Mouse (Mus musculus) intestine, embryonic 15.5 days (tissue): Measurements from ENCODE around the gene Gstm3. TPM values are rescaled to one million over a fixed set of nuclear protein-coding genes. Genes with fewer than 3 reads are reported as not detected.
"Not testable (repeated sequence)": the region's sequence is repeated elsewhere in the genome, so short reads cannot be mapped to it uniquely, and the experiment has no call there.

Experiments used
- ATAC-seq: fragments of 200-750 bp; cut with Nextera tagmentation; 2 replicates; pipeline ENCODE4 v1.8.0; 2017; ENCODE audit warnings: moderate TSS enrichment, moderate library complexity
- H3K27ac ChIP-seq: fragments of 300-500 bp; sonication (generic); 2 replicates; pipeline ENCODE4 v1.5.1; 2015; ENCODE audit warnings: mild to moderate bottlenecking, inconsistent platforms
- H3K27me3 ChIP-seq: fragments of 300-500 bp; sonication (generic); replicated peaks from 2 replicates; pipeline ENCODE4 v1.6.1; 2015; ENCODE audit warnings: inconsistent platforms
- H3K36me3 ChIP-seq: fragments of 300-500 bp; sonication (generic); 2 replicates; pipeline ENCODE4 v1.6.1; 2015; ENCODE audit warnings: inconsistent platforms
- H3K4me1 ChIP-seq: fragments of 300-500 bp; sonication (generic); replicated peaks from 2 replicates; pipeline ENCODE4 v1.6.1; 2015; ENCODE audit warnings: inconsistent platforms
- H3K4me2 ChIP-seq: fragments of 300-500 bp; sonication (generic); replicated peaks from 2 replicates; pipeline ENCODE4 v1.6.1; 2015; ENCODE audit warnings: mild to moderate bottlenecking, inconsistent platforms
- H3K4me3 ChIP-seq: fragments of 300-500 bp; sonication (generic); replicated peaks from 2 replicates; pipeline ENCODE4 v1.5.1; 2015; ENCODE audit warnings: inconsistent platforms
- H3K9ac ChIP-seq: fragments of 300-500 bp; sonication (generic); 2 replicates; pipeline ENCODE4 v1.6.1; 2015; ENCODE audit warnings: inconsistent platforms
- H3K9me3 ChIP-seq: fragments of 300-500 bp; sonication (generic); 2 replicates; pipeline ENCODE4 v1.6.1; 2016; ENCODE audit warnings: inconsistent platforms
- WGBS: fragments of 180-500 bp; shearing (Covaris S2); methylation state at CpG from one replicate; pipeline ENCODE4 v1.1.7; 2015; 5-methylcytosine and 5-hydroxymethylcytosine counted together
- polyA plus RNA-seq: library from polyadenylated mRNA; unstranded; fragments of >200 nt; fragmentation: Nextera tagmentation; extraction: Ambion mirVana; gene quantifications from 2 replicates; pipeline ENCODE4 v1.2.1, GENCODE M21; 2015

The Gstm3 gene
- polyA plus RNA-seq, 1 experiment from 2014 or later = 153 TPM

DNA sequence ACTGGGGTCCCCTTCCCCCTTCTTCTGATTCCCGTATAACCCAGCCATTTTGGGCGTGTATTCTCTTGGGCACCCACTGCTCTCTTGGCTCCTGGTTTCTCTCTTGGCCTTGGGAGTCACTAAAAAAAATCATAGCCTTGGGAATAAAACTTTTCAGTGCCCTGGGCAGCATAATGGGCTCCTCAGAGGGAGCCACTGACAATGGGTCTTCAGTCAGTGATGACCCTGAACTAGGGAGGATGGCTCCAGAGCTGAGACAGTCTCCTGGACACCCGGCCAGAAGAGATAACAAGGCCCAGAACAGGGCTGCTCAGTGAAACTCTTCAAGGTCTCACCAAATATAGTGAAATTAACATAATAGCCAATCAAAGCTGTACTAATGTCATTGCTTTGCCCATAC is 29.5 kb upstream of the Gstm3 start:
- no peaks in the 10 kb centered on the region for H3K36me3 ChIP-seq
- no peaks in the 10 kb centered on the region for H3K9me3 ChIP-seq
- H3K4me2 ChIP-seq = no peak overlapping the region
- H3K4me1 ChIP-seq = no peaks in the 10 kb centered on the region
- H3K9ac ChIP-seq = no peak overlapping the region
- H3K27me3 ChIP-seq = no peaks in the 10 kb centered on the region
- 80% methylated on average over 3 of the region's 3 CpGs for WGBS
- no peak for ATAC-seq
- no peak overlapping the region for H3K4me3 ChIP-seq
- H3K27ac ChIP-seq = no peak overlapping the region

DNA sequence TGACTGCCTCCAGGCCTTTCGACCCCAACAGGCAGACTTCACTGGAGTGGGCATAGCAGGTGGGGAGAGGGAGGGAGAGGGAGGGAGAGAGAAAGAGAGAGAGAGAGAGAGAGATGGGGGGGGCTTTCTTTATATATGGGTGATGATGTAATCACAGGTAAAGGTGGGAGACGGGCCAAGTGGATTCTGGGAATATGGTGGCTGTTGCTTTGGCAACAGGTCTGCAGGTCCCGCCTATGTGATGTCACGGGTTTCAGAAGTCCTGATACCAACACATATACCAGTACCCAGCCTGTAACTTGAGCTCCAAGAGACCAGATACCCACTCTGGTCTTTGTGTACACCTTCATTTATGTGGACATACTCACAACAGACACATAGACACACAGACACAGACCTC is 27.5 kb upstream of the Gstm3 start:
- Histone ChIP-seq H3K4me2 (no peak overlapping the region), H3K27me3 (no peaks in the 10 kb centered on the region), H3K4me3 (no peak overlapping the region), H3K9ac (no peak overlapping the region), H3K27ac (no peak overlapping the region), H3K4me1 (no peaks in the 10 kb centered on the region), H3K36me3 (no peaks in the 10 kb centered on the region), H3K9me3 (no peaks in the 10 kb centered on the region)
- ATAC-seq = no peak
- WGBS = 92% methylated on average over 4 of the region's 4 CpGs

DNA sequence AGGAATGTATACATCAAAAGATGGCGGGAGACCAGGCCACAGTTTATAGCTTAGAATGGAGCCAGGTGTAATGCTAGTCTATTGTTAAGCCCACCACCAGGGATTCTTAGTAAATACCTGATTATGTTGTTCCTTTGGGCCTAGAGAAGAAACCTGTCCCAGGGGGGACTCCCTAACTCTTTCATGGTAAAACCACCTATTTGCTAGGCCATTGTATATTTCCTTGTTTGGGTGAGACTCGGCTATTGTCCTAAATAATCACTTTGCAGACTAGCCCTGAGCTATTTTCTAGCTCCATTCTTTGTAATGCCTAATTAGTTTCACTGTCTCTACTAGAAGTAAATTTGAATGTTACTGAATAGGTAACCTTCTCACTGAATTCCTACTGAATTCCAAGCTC is 26.9 kb upstream of the Gstm3 start:
- not testable (repeated sequence) for H3K27ac ChIP-seq, H3K4me3 ChIP-seq, H3K36me3 ChIP-seq, H3K9ac ChIP-seq, H3K4me1 ChIP-seq, H3K9me3 ChIP-seq, H3K27me3 ChIP-seq, H3K4me2 ChIP-seq, ATAC-seq
- 91% methylated on average over 2 of the region's 2 CpGs for WGBS

DNA sequence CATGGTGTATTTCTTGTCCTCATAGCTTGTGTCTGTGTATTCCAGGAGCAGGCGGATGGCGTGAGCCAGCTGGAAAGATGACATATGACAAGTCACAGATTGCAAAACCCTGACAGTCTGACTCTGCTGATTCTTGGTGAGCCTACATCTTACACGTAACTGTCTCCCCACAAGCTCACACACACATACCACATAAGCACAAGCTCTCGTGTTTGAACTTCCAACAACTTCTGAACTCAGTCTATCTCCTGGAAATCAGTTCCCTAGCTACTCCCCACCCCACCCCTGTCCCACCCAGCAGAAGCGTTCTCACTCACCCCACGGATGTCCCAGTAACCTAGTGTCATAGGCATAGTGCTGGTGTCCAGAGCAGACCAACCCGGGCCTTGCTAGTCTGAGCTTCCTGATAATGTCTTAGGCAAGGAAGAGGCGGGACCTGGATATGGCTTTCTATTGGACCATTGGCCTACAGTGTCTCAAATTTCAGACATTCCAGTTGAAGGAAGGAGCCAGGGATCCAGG is 17.0 kb upstream of the Gstm3 start, which contains the start of gene Gstm2:
Gene Gstm2 (minus strand): TSS at position 413 of the 522 bp plus-strand sequence.
- Histone ChIP-seq H3K36me3 (no peaks in the 10 kb centered on the region), H3K4me2 (peak within 1 kb of the TSS; percentile 54), H3K27me3 (no peaks in the 10 kb centered on the region), H3K4me3 (peak within 1 kb of the TSS; percentile 32), H3K9me3 (no peaks in the 10 kb centered on the region), H3K4me1 (peaks cover 15% of the 10 kb centered on the region), H3K27ac (peak within 1 kb of the TSS; percentile 74), H3K9ac (no peak within 1 kb of the TSS)
- peak; percentile 98 for ATAC-seq
- 22% methylated on average over 8 of the region's 8 CpGs for WGBS

DNA sequence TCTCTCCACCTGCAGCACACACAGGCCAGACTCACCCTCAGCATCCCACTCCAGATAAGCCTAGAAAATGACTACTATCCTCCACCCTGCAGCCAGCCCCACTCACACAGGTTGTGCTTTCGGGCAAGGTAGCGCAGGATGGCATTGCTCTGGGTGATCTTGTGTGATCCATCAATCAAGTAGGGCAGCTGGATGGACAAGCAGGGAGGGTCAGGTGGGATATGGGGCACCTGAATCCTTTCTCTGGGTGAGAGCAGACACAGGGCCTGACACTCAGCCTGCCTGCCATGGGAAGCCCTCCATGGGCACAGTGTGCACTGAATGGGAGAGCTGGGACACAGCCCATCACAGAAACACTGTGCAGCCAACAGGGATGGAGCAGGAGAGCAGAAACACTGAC is 16.1 kb upstream of the Gstm3 start:
- Histone ChIP-seq H3K27ac (peak overlapping the region; percentile 32; the same call in 1 of the 2 replicates), H3K4me2 (peak overlapping the region; percentile 54), H3K4me1 (peaks cover 15% of the 10 kb centered on the region)
- H3K9ac ChIP-seq, H3K4me3 ChIP-seq, H3K36me3 ChIP-seq, H3K27me3 ChIP-seq, ATAC-seq, H3K9me3 ChIP-seq: not testable (repeated sequence)
- WGBS = 90% methylated on average over 2 of the region's 2 CpGs

DNA sequence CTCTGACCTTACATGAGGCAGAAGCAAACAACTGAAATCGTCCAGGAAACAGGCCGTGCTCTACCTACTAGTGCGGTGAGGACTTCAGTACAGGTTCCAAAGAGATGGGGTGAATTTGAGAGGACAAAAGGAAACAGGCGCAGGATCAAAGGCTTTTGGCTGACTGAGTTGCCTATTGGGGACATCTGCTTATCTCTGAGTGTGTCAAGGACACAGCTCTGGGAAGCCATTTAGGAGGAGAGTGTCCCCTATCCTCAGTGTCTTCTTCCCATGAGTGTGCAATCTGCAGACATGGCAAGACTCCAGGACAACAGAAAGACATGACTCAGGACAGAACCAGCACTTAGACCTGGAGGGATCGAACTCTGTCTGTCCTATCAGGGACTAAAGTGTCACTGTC is 15.4 kb upstream of the Gstm3 start:
- WGBS = 76% methylated on average over 5 of the region's 5 CpGs
- H3K27me3 ChIP-seq = no peaks in the 10 kb centered on the region
- no peak overlapping the region for H3K27ac ChIP-seq
- H3K9me3 ChIP-seq = no peaks in the 10 kb centered on the region
- H3K36me3 ChIP-seq = no peaks in the 10 kb centered on the region
- H3K4me1 ChIP-seq = peaks cover 15% of the 10 kb centered on the region
- H3K4me3 ChIP-seq = no peak overlapping the region
- no peak overlapping the region for H3K4me2 ChIP-seq
- no peak overlapping the region for H3K9ac ChIP-seq
- ATAC-seq = no peak

DNA sequence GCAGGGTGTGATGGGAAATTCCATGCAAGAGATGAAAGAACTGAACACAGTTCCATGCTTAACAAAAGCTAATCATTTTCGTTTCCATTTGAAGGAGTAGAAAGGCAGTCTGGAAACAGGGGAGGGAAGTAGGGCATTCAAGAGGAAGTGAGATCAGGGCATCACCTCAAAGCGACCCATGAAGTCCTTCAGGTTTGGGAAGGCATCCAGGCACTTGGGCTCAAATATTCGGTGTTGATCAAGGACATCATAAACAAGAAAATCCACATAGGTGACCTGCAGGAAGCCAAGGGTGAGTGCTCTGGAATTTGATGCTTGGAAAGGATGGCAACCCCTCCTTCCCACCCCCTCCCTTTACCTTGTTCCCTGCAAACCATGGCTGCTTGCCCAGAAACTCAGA is 14.7 kb upstream of the Gstm3 start:
- H3K27ac ChIP-seq = no peak overlapping the region
- H3K9me3 ChIP-seq = no peaks in the 10 kb centered on the region
- no peaks in the 10 kb centered on the region for H3K36me3 ChIP-seq
- ATAC-seq = no peak
- H3K27me3 ChIP-seq = no peaks in the 10 kb centered on the region
- WGBS = 64% methylated on average over 3 of the region's 3 CpGs
- H3K9ac ChIP-seq = no peak overlapping the region
- no peak overlapping the region for H3K4me2 ChIP-seq
- no peak overlapping the region for H3K4me3 ChIP-seq
- peaks cover 15% of the 10 kb centered on the region for H3K4me1 ChIP-seq

DNA sequence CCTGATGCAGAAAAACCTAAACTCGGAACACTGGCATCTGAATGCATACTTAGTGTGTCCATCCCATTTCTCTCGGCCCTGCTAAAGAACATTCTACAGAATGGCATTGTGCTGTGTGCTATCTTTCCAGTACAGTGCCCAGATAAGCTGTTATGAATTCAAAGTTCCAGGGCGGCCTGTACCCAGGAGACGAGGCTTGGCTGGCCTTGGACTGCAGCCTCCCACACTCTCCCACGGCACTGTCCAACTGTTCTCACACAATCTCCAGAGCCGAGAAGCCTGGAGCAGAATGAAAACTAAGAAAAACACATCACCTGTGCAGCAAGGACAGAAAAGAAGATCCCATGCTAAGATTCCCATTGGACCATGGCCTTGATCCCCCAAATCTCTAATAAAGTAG is 13.6 kb upstream of the Gstm3 start:
- H3K27ac ChIP-seq = no peak overlapping the region
- no peak overlapping the region for H3K4me3 ChIP-seq
- H3K4me1 ChIP-seq = peaks cover 15% of the 10 kb centered on the region
- H3K9me3 ChIP-seq = no peaks in the 10 kb centered on the region
- H3K9ac ChIP-seq = no peak overlapping the region
- no peaks in the 10 kb centered on the region for H3K36me3 ChIP-seq
- ATAC-seq = no peak
- 84% methylated on average over 6 of the region's 6 CpGs for WGBS
- no peaks in the 10 kb centered on the region for H3K27me3 ChIP-seq
- H3K4me2 ChIP-seq = no peak overlapping the region

DNA sequence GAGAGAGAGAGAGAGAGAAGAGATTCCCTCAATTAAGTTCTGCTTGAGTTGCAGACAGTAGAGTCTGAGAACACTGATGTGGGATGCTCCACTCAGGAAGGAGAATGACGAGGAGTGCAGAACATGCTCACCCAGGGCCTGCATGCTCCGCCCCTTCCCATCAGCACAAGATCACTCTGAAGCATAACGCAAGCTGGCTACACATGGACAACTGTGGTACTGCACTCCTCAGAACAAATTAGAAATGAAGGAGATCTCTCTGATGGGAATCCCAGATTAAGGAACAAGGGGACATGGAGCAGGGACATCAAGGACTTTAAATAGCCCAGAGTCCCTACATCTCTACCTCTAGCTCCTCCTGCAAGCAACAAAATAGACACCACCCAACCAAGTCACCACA is 12.2 kb upstream of the Gstm3 start:
- H3K27ac ChIP-seq = no peak overlapping the region
- H3K4me2 ChIP-seq = no peak overlapping the region
- no peaks in the 10 kb centered on the region for H3K36me3 ChIP-seq
- H3K4me3 ChIP-seq = no peak overlapping the region
- no peaks in the 10 kb centered on the region for H3K9me3 ChIP-seq
- H3K27me3 ChIP-seq = no peaks in the 10 kb centered on the region
- H3K9ac ChIP-seq = no peak overlapping the region
- WGBS = 70% methylated on average over 3 of the region's 3 CpGs
- no peak for ATAC-seq
- H3K4me1 ChIP-seq = peaks cover 14% of the 10 kb centered on the region; the same call in 1 of the 2 replicates

DNA sequence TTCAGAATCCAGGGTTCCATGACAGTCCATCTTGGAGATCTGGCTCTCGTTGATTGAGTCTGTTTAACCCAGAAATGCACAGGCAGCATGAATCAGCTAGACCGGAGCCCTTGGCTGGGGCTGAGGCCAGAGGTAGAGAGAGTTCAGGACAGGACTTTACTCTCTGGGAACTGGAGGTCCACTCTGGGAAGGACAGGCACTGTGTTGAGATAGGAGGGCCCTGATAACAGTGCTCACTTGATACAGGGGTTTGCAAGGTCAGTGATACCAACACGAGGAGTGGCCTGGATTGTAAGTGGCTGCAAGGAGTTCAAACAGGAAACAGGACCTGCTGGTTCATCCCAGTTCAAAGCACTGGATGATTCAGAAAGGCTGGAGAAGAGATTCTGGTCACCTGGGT is 8.6 kb upstream of the Gstm3 start:
- Histone ChIP-seq H3K36me3 (no peaks in the 10 kb centered on the region), H3K4me1 (peaks cover 4% of the 10 kb centered on the region; the same call in 1 of the 2 replicates), H3K27ac (peak overlapping the region; percentile 48; the same call in 1 of the 2 replicates), H3K9me3 (no peaks in the 10 kb centered on the region), H3K27me3 (no peaks in the 10 kb centered on the region), H3K9ac (no peak overlapping the region), H3K4me2 (no peak overlapping the region), H3K4me3 (no peak overlapping the region)
- peak; percentile 93 for ATAC-seq
- WGBS = 59% methylated on average over 3 of the region's 3 CpGs

DNA sequence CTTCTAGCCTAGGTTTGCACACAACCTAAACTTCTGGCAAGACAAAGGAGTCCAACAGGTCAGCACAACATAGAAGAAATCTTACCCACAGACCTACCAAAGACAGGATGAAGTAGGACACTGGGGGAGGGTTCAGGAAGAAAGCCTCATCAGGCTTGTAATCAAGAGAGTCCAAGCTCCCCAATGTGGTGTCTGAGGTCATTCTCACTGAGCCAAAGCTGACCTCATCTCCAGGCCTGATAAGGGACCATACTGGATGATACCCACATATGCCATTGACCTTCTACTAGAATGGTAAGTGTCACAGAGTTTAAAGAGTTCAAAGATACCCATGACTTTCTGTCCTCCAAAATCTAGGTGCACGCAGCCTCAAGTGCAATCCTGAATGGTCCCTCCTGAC is 5.2 kb upstream of the Gstm3 start:
- no peak overlapping the region for H3K4me2 ChIP-seq
- no peak overlapping the region for H3K9ac ChIP-seq
- H3K4me1 ChIP-seq = 0 out of 2 replicates have a peak, but pooled peaks cover 7% of the 10 kb centered on the region
- WGBS = 94% methylated on average over 1 of the region's 1 CpGs
- H3K9me3 ChIP-seq = no peaks in the 10 kb centered on the region
- H3K36me3 ChIP-seq = no peaks in the 10 kb centered on the region
- no peak overlapping the region for H3K27ac ChIP-seq
- H3K4me3 ChIP-seq = no peak overlapping the region
- ATAC-seq = no peak
- H3K27me3 ChIP-seq = no peaks in the 10 kb centered on the region

DNA sequence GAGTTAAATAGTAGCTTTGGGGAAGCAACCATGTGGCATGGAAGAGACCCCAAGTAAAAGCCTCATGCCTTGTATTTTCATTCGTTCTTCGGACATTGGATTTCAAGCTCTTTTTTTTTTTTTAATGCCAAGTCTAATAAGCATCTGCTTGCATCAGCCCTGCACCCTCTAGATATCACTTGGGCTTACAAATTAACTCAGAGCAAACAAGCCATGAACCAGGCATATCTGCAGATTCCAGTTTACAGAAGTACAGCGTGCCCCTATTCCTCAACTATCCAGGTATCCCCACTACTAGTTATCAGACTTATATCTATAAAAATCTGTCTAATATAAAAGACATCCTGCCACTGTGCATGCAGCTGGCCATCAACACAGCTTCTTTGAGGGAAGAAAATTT is 3.0 kb upstream of the Gstm3 start:
- H3K36me3 ChIP-seq = no peaks in the 10 kb centered on the region
- 0 out of 2 replicates have a peak, but pooled peaks have one; percentile 43 for ATAC-seq
- H3K4me3 ChIP-seq = no peak overlapping the region
- no peak overlapping the region for H3K9ac ChIP-seq
- no peaks in the 10 kb centered on the region for H3K27me3 ChIP-seq
- peak overlapping the region; percentile 33; the same call in 1 of the 2 replicates for H3K27ac ChIP-seq
- WGBS = 62% methylated on average over 3 of the region's 3 CpGs
- 0 out of 2 replicates have a peak, but pooled peaks cover 6% of the 10 kb centered on the region for H3K4me1 ChIP-seq
- no peak overlapping the region for H3K4me2 ChIP-seq
- no peaks in the 10 kb centered on the region for H3K9me3 ChIP-seq

DNA sequence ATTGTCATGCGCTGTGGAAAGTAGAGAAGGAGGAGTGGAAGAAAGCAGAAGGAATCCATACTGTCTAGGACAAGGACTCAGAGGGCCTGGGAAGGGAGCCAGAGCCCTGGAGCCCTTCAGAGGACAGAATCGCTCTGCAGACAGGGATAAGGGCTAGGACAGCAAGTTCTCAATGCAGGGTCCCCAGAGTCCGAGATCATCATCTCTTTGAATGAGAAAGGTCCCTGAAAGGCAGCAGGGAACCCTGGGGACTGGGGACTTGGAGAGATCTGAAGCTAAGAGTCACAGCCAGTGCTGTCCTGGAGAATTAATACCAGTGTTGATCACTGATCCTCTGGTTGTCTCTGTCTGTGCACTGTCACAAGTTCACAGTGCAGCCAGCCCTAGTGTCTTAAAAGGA is 2.0 kb upstream of the Gstm3 start:
- not testable (repeated sequence) for H3K9me3 ChIP-seq, H3K36me3 ChIP-seq, H3K4me2 ChIP-seq, H3K27me3 ChIP-seq, H3K27ac ChIP-seq, H3K4me3 ChIP-seq, H3K4me1 ChIP-seq, H3K9ac ChIP-seq, ATAC-seq
- 62% methylated on average over 3 of the region's 3 CpGs for WGBS
